Mouse (Mus musculus) lung, adult 2 months (tissue): ENCODE measurements around the gene Rab7.

ENCODE experiments used
- CTCF ChIP-seq: fragments of 200-500 bp; IDR thresholded peaks from 2 replicates; pipeline ENCODE4 v1.5.1; 2011; ENCODE audit warnings: mild to moderate bottlenecking, low read length, control low read depth; ENCODE audit not compliant: insufficient read depth
- POLR2A ChIP-seq: fragments of 200-500 bp; IDR thresholded peaks from 2 replicates; pipeline ENCODE4 v1.6.1; 2011; ENCODE audit warnings: low read depth, mild to moderate bottlenecking, control low read depth, low read length, borderline replicate concordance; ENCODE audit errors: extremely low read depth

DNA sequence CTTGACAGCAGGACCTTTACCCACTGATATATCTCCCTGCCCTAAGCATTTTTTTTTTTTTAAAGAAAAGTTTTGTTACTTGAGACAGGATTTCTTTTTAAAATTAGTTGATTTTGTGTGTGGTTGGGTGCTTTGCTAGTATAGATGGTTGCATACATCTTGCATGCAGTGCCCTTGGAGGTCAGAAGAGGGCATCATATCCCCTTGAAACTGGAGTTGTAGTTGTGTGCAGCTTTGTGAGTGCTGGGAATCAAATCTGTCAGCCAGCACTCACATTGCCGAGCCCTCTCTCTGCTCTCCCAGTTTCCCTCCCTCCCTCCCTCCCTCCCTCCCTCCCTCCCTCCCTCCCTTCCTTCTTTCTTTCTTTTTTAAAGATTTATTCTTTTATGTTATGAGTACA, 43.9 kb upstream of the Rab7 start:
- TF ChIP-seq POLR2A, result no peak
- TF ChIP-seq CTCF, result no peak
